Mouse (Mus musculus) embryonic facial prominence, embryonic 15.5 days (tissue): Measurements from ENCODE around the gene Tsks. TPM values are rescaled to one million over a fixed set of nuclear protein-coding genes. Genes with fewer than 3 reads are reported as not detected.

Experiments used
- ATAC-seq: fragments of 200-750 bp; cut with Nextera tagmentation; 2 replicates; pipeline ENCODE4 v1.8.0; 2017; ENCODE audit warnings: low read depth, moderate TSS enrichment; ENCODE audit not compliant: insufficient number of reproducible peaks, low FRiP score, low TSS enrichment
- H3K27ac ChIP-seq: fragments of 300-500 bp; sonication (generic); replicated peaks from 2 replicates; pipeline ENCODE4 v1.5.1; 2015; ENCODE audit warnings: mild to moderate bottlenecking, inconsistent platforms
- H3K27me3 ChIP-seq: fragments of 300-500 bp; sonication (generic); 2 replicates; pipeline ENCODE4 v1.6.1; 2015; ENCODE audit warnings: inconsistent platforms
- H3K36me3 ChIP-seq: fragments of 300-500 bp; sonication (generic); 2 replicates; pipeline ENCODE4 v1.6.1; 2015; ENCODE audit warnings: mild to moderate bottlenecking, inconsistent platforms
- H3K4me1 ChIP-seq: fragments of 300-500 bp; sonication (generic); 2 replicates; pipeline ENCODE4 v1.6.1; 2015; ENCODE audit warnings: inconsistent platforms
- H3K4me2 ChIP-seq: fragments of 300-500 bp; sonication (generic); replicated peaks from 2 replicates; pipeline ENCODE4 v1.6.1; 2015; ENCODE audit warnings: mild to moderate bottlenecking, inconsistent platforms
- H3K4me3 ChIP-seq: fragments of 300-500 bp; sonication (generic); replicated peaks from 2 replicates; pipeline ENCODE4 v1.5.1; 2015; ENCODE audit warnings: mild to moderate bottlenecking, inconsistent platforms
- H3K9ac ChIP-seq: fragments of 300-500 bp; sonication (generic); 2 replicates; pipeline ENCODE4 v1.6.1; 2015; ENCODE audit warnings: inconsistent platforms
- H3K9me3 ChIP-seq: fragments of 300-500 bp; sonication (generic); replicated peaks from 2 replicates; pipeline ENCODE4 v1.6.1; 2016; ENCODE audit warnings: inconsistent platforms
- WGBS: fragments of 180-500 bp; shearing (Covaris S2); methylation state at CpG from one replicate; pipeline ENCODE4 v1.1.7; 2015; 5-methylcytosine and 5-hydroxymethylcytosine counted together
- polyA plus RNA-seq: library from polyadenylated mRNA; unstranded; fragments of >200 nt; fragmentation: Nextera tagmentation; extraction: Ambion mirVana; gene quantifications from 2 replicates; pipeline ENCODE4 v1.2.1, GENCODE M21; 2015

Tsks gene
- polyA plus RNA-seq, 1 experiment from 2014 or later = 0.23 TPM

DNA sequence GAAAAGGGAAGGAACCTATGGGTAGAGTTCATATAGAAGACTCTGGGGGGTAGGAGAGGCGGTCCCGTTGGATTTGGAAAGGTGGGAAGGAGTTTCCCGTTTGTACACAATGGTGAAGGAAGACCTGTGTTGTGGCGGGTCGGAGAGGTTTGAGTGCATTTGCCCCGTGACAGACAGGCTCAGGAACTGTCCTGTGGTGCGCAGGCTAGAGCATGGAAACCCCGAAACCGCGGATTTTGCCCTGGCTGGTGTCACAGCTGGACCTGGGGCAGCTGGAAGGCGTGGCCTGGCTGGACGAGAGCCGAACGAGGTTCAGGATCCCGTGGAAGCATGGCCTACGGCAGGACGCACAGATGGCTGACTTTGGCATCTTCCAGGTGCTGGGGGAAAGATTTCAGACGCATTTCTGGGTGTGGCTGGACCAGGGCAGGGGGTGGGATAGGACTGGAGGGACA is 55.5 kb downstream of the Tsks start, which contains the start of gene Bcl2l12:
Gene Bcl2l12, minus strand, starts transcription at position 212 of the 455 bp plus-strand sequence.
- peak within 1 kb of the TSS; percentile 80 for H3K9ac ChIP-seq
- ATAC-seq = no peak
- H3K4me3 ChIP-seq = peak within 1 kb of the TSS; percentile 77
- H3K27me3 ChIP-seq = no peaks in the 10 kb centered on the region
- peak within 1 kb of the TSS; percentile 94 for H3K27ac ChIP-seq
- peaks cover 62% of the 10 kb centered on the region for H3K36me3 ChIP-seq
- peaks cover 43% of the 10 kb centered on the region for H3K4me1 ChIP-seq
- H3K4me2 ChIP-seq = peak within 1 kb of the TSS; percentile 77
- under 1% methylated on average over 18 of the region's 18 CpGs for WGBS
- H3K9me3 ChIP-seq = no peaks in the 10 kb centered on the region

- H3K36me3 ChIP-seq = peaks cover 62% of the 10 kb centered on the region
- no peaks in the 10 kb centered on the region for H3K9me3 ChIP-seq
- H3K4me2 ChIP-seq = 0 out of 2 replicates have a peak overlapping the region, but pooled peaks have one; percentile 77
- 71% methylated on average over 11 of the region's 11 CpGs for WGBS
- H3K27me3 ChIP-seq = no peaks in the 10 kb centered on the region
- H3K4me3 ChIP-seq = no peak overlapping the region
- peaks cover 43% of the 10 kb centered on the region for H3K4me1 ChIP-seq
- 0 out of 2 replicates have a peak overlapping the region, but pooled peaks have one; percentile 4 for H3K27ac ChIP-seq
- H3K9ac ChIP-seq = no peak overlapping the region
- ATAC-seq = no peak
Measured at GRCm38 (mm10) chr7:44999753-45000152, 56.7 kb downstream of the Tsks start.

DNA sequence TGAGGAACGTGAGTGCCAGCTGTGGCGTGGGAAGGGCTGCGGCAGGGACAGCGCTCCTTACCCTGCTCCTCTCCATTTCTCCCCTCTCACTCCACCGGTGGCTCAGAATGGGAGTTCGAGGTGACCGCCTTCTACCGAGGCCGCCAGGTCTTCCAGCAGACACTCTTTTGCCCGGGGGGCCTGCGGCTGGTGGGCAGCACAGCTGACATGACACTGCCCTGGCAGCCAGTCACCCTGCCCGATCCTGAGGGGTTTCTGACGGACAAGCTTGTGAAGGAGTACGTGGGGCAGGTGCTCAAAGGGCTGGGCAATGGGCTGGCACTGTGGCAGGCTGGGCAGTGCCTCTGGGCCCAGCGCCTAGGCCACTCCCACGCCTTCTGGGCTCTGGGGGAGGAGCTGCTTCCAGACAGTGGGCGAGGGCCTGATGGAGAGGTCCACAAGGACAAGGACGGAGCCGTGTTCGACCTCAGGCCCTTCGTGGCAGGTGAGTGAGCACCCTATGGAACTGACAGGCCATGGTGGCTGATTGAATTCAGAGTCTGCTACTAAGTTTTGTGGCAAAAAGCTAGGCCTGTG is 57.6 kb downstream of the Tsks start:
- Histone ChIP-seq H3K4me2 (no peak overlapping the region), H3K36me3 (peaks cover 61% of the 10 kb centered on the region), H3K4me3 (no peak overlapping the region), H3K27me3 (no peaks in the 10 kb centered on the region), H3K4me1 (peaks cover 42% of the 10 kb centered on the region), H3K9ac (no peak overlapping the region), H3K9me3 (no peaks in the 10 kb centered on the region), H3K27ac (peak overlapping the region; percentile 34; the same call in 1 of the 2 replicates)
- 84% methylated on average over 21 of the region's 21 CpGs for WGBS
- ATAC-seq = no peak

- H3K4me1 ChIP-seq = peaks cover 30% of the 10 kb centered on the region
- H3K36me3 ChIP-seq = peaks cover 79% of the 10 kb centered on the region
- H3K4me3 ChIP-seq = no peak overlapping the region
- WGBS = 78% methylated on average over 7 of the region's 7 CpGs
- no peak for ATAC-seq
- no peaks in the 10 kb centered on the region for H3K9me3 ChIP-seq
- H3K27me3 ChIP-seq = no peaks in the 10 kb centered on the region
- H3K27ac ChIP-seq = no peak overlapping the region
- H3K9ac ChIP-seq = no peak overlapping the region
- H3K4me2 ChIP-seq = no peak overlapping the region
Measured at GRCm38 (mm10) chr7:45002440-45002839, 59.4 kb downstream of the Tsks start.

GRCm38 (mm10) chr7:45004546-45004945 is 61.5 kb downstream of the Tsks start:
- Histone ChIP-seq H3K9me3 (no peaks in the 10 kb centered on the region), H3K36me3 (peaks cover 98% of the 10 kb centered on the region), H3K27me3 (no peaks in the 10 kb centered on the region), H3K9ac (no peak overlapping the region), H3K27ac (no peak overlapping the region), H3K4me3 (no peak overlapping the region), H3K4me1 (peaks cover 18% of the 10 kb centered on the region), H3K4me2 (no peak overlapping the region)
- ATAC-seq = no peak
- WGBS = 51% methylated on average over 3 of the region's 3 CpGs

DNA sequence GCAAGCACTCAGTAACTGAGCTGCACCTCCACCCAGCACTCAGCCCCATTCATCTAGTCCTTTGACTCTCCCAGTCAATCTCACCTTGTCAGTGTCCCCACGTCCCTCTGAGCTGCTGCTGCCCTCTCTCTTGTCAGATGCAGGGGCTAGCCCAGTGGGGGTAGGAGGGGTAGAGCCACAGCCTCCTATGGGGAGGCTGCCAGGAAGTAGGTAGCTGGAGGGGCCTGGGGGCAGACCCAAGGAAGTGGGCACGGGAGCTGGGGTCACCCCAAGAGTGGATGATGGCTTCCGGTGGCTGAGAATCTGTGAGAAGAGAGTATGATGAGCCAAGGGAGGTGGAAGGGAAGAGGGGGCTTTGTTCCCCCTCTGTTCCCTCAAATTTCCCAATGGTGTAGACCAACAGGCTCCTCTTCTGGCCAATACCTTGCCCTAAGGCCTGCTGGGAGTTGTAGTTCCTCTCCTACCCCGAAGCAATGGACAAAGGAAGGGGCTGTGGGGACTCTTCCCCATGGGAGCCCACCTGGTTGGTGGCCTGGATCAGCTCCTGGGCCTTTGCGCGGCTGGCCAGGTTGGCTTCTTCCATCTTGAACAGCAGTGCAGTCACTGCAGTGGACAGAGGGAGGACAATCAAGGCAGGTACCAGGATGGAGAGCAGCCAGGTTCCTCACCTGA is 62.5 kb downstream of the Tsks start:
- no peak for ATAC-seq
- no peaks in the 10 kb centered on the region for H3K9me3 ChIP-seq
- H3K4me2 ChIP-seq = no peak overlapping the region
- peaks cover 10% of the 10 kb centered on the region for H3K4me1 ChIP-seq
- WGBS = 89% methylated on average over 6 of the region's 6 CpGs
- H3K36me3 ChIP-seq = peaks cover 98% of the 10 kb centered on the region
- no peak overlapping the region for H3K4me3 ChIP-seq
- no peak overlapping the region for H3K9ac ChIP-seq
- H3K27me3 ChIP-seq = no peaks in the 10 kb centered on the region
- no peak overlapping the region for H3K27ac ChIP-seq

GRCm38 (mm10) chr7:45006503-45006902 is 63.5 kb downstream of the Tsks start:
- H3K27me3 ChIP-seq = no peaks in the 10 kb centered on the region
- WGBS = 93% methylated on average over 12 of the region's 12 CpGs
- no peak for ATAC-seq
- H3K36me3 ChIP-seq = peaks cover 97% of the 10 kb centered on the region
- no peak overlapping the region for H3K4me2 ChIP-seq
- no peak overlapping the region for H3K4me3 ChIP-seq
- no peak overlapping the region for H3K9ac ChIP-seq
- no peaks in the 10 kb centered on the region for H3K9me3 ChIP-seq
- peaks cover under 1% of the 10 kb centered on the region; the same call in 1 of the 2 replicates for H3K4me1 ChIP-seq
- H3K27ac ChIP-seq = no peak overlapping the region

DNA sequence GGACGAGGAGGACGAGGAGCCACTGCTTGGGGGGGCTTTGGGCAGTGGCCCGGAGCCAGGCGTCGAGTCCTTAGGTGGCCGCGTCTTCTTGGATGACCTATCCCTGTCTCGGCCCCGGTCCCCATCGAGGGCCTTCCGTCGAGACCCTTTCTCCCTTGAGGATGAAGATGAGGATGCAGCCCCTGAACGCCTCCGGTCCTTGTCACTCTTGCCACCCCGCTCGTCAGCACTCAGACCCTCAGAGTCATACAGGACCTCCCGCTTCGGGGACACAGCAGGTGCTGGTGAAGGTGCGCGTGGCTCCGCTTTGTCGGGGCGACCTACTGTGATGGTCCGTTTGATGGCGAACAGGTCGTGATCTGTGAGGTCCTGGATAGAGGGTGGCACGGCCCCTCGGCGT is 64.1 kb downstream of the Tsks start:
- Histone ChIP-seq H3K27ac (no peak overlapping the region), H3K9me3 (no peaks in the 10 kb centered on the region), H3K4me3 (no peak overlapping the region), H3K4me2 (no peak overlapping the region), H3K36me3 (peaks cover 97% of the 10 kb centered on the region), H3K9ac (no peak overlapping the region), H3K4me1 (no peaks in the 10 kb centered on the region), H3K27me3 (no peaks in the 10 kb centered on the region)
- ATAC-seq = no peak
- 94% methylated on average over 29 of the region's 29 CpGs for WGBS

Other genes starting within 250 kb of the Tsks start
- gene Izumo2, start 234.5 kb upstream of the Tsks start, polyA plus RNA-seq = not detected in 2 replicates
- 32.9 and 35.2 TPM in 2 replicates for gene Vrk3, start 194.8 kb upstream of the Tsks start, polyA plus RNA-seq
- 1.4 and 1.8 TPM in 2 replicates for gene Zfp473, start 192.2 kb upstream of the Tsks start, polyA plus RNA-seq
- 83.9 and 84.0 TPM in 2 replicates for gene Nup62, start 127.1 kb upstream of the Tsks start, polyA plus RNA-seq
- 0.88 and 1.6 TPM in 2 replicates for gene Il4i1, start 126.8 kb upstream of the Tsks start, polyA plus RNA-seq
- 12.4 and 14.7 TPM in 2 replicates for gene Atf5, start 126.5 kb upstream of the Tsks start, polyA plus RNA-seq
- gene Akt1s1, start 94.2 kb upstream of the Tsks start, polyA plus RNA-seq = 124 and 127 TPM in 2 replicates
- 86.6 and 89.3 TPM in 2 replicates for gene Tbc1d17, start 94.1 kb upstream of the Tsks start, polyA plus RNA-seq
- 30.4 and 37.3 TPM in 2 replicates for gene Pnkp, start 86.1 kb upstream of the Tsks start, polyA plus RNA-seq
- 428 and 442 TPM in 2 replicates for gene Ptov1, start 73.4 kb upstream of the Tsks start, polyA plus RNA-seq
- 110 and 122 TPM in 2 replicates for gene Med25, start 50.5 kb upstream of the Tsks start, polyA plus RNA-seq
- 29.4 and 30.1 TPM in 2 replicates for gene Fuz, start 47.1 kb upstream of the Tsks start, polyA plus RNA-seq
- 73.0 and 76.2 TPM in 2 replicates for gene Ap2a1, start 13.7 kb upstream of the Tsks start, polyA plus RNA-seq
- 30.0 and 35.8 TPM in 2 replicates for gene Cpt1c, start 31.6 kb downstream of the Tsks start, polyA plus RNA-seq
- gene Prmt1, start 43.4 kb downstream of the Tsks start, polyA plus RNA-seq = 455 and 479 TPM in 2 replicates
- 109 and 110 TPM in 2 replicates for gene Irf3, start 54.4 kb downstream of the Tsks start, polyA plus RNA-seq
- gene Bcl2l12, start 55.5 kb downstream of the Tsks start, polyA plus RNA-seq = 59.1 and 67.7 TPM in 2 replicates
- 40.7 and 41.9 TPM in 2 replicates for gene Scaf1, start 73.2 kb downstream of the Tsks start, polyA plus RNA-seq
- gene Rras, start 74.8 kb downstream of the Tsks start, polyA plus RNA-seq = 41.3 and 47.6 TPM in 2 replicates
- 11.9 and 12.1 TPM in 2 replicates for gene Prr12, start 109.7 kb downstream of the Tsks start, polyA plus RNA-seq
- 68.5 and 73.6 TPM in 2 replicates for gene Nosip, start 119.2 kb downstream of the Tsks start, polyA plus RNA-seq
- 26.0 and 26.9 TPM in 2 replicates for gene Prrg2, start 119.5 kb downstream of the Tsks start, polyA plus RNA-seq
- gene Rcn3, start 149.0 kb downstream of the Tsks start, polyA plus RNA-seq = 520 and 531 TPM in 2 replicates
- 126 and 135 TPM in 2 replicates for gene Fcgrt, start 160.6 kb downstream of the Tsks start, polyA plus RNA-seq
- 1,509 and 1,523 TPM in 2 replicates for gene Rps11, start 181.2 kb downstream of the Tsks start, polyA plus RNA-seq
- 1,369 and 1,440 TPM in 2 replicates for gene Rpl13a, start 185.6 kb downstream of the Tsks start, polyA plus RNA-seq
- 0.12 and 0.37 TPM in 2 replicates for gene Gm45713, start 193.0 kb downstream of the Tsks start, polyA plus RNA-seq
- gene Flt3l, start 193.2 kb downstream of the Tsks start, polyA plus RNA-seq = 2.6 and 3.4 TPM in 2 replicates
- 81.2 and 87.5 TPM in 2 replicates for gene Pih1d1, start 211.1 kb downstream of the Tsks start, polyA plus RNA-seq
- gene Aldh16a1, start 211.4 kb downstream of the Tsks start, polyA plus RNA-seq = 43.7 and 47.1 TPM in 2 replicates
- gene Slc17a7, start 220.7 kb downstream of the Tsks start, polyA plus RNA-seq = 0.33 and 0.39 TPM in 2 replicates
- gene Gfy, start 236.4 kb downstream of the Tsks start, polyA plus RNA-seq = 5.5 and 13.4 TPM in 2 replicates
- not detected in 2 replicates for gene Pth2, start 237.8 kb downstream of the Tsks start, polyA plus RNA-seq